Mouse (Mus musculus): ENCODE measurements around the gene Phospho1. TPM values are rescaled to one million over a fixed set of nuclear protein-coding genes. Genes with fewer than 3 reads are reported as not detected.

The Phospho1 gene
- total RNA-seq, 1 experiment from 2014 or later: 3.9 TPM

Other genes starting within 250 kb of the Phospho1 start
- not detected in 2 replicates for gene Ngfr, start 236.8 kb upstream of the Phospho1 start, total RNA-seq (2017)
- 76.0 and 90.7 TPM in 2 replicates for gene Phb, start 157.5 kb upstream of the Phospho1 start, total RNA-seq (2017)
- gene Zfp652, start 111.8 kb upstream of the Phospho1 start, total RNA-seq (2017): 21.9 and 26.4 TPM in 2 replicates
- 1.6 and 1.7 TPM in 2 replicates for gene B130006D01Rik, start 100.9 kb upstream of the Phospho1 start, total RNA-seq (2017)
- gene Gngt2, start 12.7 kb downstream of the Phospho1 start, total RNA-seq (2017): 12.0 and 33.3 TPM in 2 replicates
- 8.7 and 16.0 TPM in 2 replicates for gene Abi3, start 18.0 kb downstream of the Phospho1 start, total RNA-seq (2017)
- 1.3 TPM in 1 of 2 replicates, not detected in the other for gene B4galnt2, start 90.4 kb downstream of the Phospho1 start, total RNA-seq (2017)
- gene Igf2bp1, start 181.4 kb downstream of the Phospho1 start, total RNA-seq (2017): not detected in 2 replicates
- not detected in 2 replicates for gene Gip, start 200.0 kb downstream of the Phospho1 start, total RNA-seq (2017)
- gene Snf8, start 210.4 kb downstream of the Phospho1 start, total RNA-seq (2017): 38.0 and 41.3 TPM in 2 replicates
- gene Ube2z, start 240.9 kb downstream of the Phospho1 start, total RNA-seq (2017): 19.2 and 19.9 TPM in 2 replicates

Measured in hematopoietic stem cell, adult 5-6 weeks (primary cell).